Mouse (Mus musculus): ENCODE measurements around the gene Cdk5. TPM values are rescaled to one million over a fixed set of nuclear protein-coding genes. Genes with fewer than 3 reads are reported as not detected.

The Cdk5 gene
- total RNA-seq, 2 experiments from 2014 or later: 128 to 129 TPM

DNA sequence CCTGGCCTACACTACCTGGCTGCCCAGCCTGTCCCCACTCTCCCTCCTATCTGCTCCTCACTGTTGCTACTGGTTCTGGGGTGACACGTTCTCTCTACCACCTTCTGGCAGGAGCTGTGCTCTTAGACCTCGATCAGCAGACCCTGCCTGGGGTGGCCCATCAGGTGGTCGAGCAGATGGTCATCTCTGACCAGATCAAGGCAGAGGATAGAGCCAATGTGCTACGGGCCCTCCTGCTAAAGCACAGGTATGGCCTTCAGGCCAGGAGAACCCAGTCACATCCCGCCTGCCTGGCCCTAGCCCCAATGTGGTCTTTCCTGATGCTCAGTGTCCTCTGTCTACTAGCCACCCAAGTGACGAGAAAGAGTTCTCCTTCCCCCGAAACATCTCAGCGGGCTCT, 10.7 kb upstream of the Cdk5 start:
- no peak for DNase-seq (ENCODE audit: low spot score in 2 of 2)

DNA sequence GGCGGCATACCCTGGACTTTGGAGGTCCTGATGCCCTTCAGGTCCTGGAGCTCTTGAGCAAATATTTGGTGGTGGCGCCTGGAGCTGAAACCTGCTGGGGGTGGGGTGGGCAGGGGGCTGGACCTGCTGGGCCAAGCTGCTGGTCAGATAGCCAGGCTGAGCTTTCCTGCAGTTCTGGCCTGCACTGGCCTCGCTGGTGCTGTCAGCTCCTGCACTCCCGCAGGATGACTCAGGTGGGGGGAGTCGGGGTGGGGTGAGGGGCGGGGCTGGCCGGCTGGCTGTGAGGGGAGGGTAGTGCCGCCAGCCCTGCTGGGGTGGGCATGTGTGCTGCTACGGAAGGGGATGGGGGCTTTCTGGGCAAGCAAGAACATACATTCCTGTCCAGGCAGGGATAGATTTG, 5.3 kb upstream of the Cdk5 start:
- no peak for DNase-seq (ENCODE audit: low spot score in 2 of 2)

DNA sequence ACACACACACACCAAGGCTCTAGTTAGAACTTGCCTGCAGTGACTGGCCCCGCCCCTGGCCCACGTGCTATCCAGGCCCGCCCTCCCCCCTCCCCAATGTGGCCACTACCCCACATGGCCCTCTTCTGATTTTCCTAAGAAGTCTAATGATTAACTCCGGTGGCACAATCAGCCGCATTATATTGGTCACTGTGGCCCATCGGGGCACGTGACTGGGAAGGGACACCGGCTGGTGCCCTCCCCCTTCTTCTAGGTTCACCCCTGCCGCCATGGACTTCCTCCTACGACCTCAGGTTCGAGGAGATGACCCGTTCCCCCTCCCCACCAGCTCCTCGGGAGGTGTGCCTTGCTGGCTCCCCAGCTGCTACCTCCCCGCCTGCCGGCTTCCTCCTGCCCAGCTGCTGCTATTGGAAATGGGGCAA, 4.7 kb upstream of the Cdk5 start:
- DNase-seq (ENCODE audit: low spot score in 2 of 2): no peak

DNA sequence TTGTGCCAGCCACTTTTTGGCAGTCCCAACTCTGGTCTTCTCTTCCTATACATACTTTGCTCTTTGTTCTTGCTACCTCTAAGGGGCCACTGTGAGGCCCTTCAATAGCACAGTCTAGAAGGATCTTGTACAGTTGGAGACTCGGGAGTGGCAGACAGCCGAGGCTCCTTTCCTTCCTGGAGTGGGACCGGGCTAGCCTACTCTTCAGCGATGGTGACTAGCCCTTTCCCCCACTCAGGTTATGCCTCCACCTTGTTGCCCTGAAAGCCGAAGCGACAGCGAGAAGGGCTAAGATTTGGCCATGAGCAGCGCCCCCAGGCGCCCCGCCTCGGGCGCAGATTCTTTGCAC, 3.9 kb upstream of the Cdk5 start:
- DNase-seq (ENCODE audit: low spot score in 2 of 2): no peak

DNA sequence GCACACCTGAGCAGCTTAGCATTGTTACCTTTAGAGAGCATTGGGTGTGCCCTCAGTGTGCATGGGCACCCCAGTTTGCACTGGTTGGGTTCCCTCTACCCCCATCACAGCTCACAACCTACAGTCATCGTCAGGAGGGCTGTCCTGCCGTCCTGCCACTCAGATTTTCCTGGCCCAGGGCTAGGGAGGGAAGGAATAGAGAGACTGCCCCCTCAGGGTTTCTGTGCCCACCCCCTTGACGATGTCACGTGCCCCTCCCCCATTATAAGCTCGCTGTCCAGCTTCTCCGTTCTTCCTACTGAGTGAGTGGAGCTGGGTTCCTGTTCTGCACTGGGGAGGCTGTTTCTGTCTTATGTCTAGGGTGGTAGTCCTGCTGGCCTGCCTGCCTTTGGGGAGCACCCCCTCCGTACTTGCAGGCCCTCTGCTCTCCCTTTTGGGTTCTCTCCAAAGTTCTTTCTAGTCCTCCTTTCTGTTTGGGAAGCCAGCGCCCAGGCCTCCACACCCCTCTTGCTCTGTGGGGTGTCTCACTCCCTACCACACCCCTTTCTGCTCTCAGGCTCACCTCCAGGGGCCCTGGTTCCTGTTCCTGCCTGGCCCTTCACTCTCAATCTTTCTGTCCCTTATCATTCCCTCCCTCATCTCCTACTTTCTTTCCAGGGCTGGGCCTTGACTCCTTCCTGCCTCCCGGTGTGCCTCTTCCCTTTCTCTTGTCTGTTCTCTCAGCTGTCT, 3.4 kb upstream of the Cdk5 start:
- DNase-seq (ENCODE audit: low spot score in 2 of 2): no peak

DNA sequence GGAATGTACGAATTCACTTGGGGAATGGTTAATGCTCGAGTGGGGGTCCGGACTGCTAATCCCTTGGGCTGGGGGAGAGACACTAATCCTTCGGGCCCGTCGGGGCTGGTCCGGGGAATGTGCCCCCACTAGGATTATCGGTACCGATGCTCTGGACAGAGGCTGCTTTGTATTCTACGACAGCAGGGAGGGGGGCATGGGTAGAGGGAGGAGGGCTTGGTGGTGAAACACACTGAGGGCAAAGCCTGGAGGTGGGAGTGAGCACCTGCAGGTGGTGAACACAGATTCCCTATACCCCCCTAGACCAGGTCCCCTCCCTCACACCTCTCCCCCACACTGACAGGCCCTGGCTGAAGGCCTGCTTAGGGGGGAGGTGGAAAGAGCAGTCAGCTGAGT, 2.7 kb upstream of the Cdk5 start:
- DNase-seq (ENCODE audit: low spot score in 2 of 2): no peak

DNA sequence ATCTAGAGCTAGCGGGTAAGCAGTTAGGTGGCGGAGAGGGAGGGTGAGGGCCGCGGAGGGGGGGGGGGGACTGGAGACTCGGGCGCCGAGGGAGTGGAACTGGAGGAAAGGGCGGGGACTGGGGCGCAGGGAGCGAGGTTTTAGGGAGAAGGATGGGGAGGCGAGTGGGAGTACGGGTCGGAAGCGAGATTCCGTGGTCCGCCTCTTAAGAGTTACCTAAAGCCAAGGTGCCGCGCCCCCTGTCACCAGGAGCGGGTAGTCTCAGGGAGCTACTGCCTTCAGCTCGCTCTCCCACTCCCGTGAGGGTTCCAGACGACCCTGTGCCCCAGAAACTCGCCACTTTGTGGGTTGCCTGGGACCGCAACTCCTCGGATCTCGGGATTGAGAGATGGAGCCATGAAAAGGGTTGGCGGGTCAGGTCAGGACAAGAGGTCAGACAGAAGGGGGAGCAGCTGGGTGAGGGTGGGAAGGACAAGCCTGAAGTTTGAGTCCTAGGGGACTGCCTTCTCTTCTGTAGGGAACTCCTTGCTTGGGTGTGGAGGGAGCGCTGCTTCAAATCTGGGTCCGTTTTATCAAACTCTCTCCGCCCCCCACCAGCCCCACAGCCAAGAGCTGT, 2.2 kb upstream of the Cdk5 start:
- no peak for DNase-seq (ENCODE audit: low spot score in 2 of 2)

DNA sequence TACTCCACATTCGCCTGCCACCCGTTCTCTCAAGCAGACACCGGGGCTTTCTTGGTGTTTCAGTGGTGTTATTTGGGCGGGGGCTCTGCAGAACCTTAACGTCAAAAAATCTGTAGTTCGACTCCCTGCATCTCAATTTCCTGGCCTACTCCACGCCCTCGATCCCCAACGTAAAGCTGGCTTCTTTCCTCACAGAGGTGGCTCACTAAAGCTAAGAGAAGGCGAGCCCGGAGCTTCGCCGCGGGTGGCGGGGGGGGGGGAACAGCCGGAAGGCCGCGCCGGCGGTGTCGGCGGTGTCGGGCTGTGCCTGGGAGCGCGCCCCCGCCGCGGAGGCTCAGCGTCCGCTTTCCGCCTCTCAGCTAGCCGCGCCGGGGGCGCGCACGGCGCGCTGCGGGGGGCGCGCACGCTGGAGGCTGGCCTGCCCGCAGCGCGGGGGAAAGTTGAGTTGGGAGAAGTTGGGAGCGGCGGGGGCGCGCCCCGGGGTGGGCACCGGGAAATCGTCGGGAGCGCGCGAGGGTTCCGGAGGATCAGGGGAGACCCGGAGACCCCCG, 1.6 kb upstream of the Cdk5 start:
- DNase-seq (ENCODE audit: low spot score in 2 of 2): peak; percentile 61 to 80

DNA sequence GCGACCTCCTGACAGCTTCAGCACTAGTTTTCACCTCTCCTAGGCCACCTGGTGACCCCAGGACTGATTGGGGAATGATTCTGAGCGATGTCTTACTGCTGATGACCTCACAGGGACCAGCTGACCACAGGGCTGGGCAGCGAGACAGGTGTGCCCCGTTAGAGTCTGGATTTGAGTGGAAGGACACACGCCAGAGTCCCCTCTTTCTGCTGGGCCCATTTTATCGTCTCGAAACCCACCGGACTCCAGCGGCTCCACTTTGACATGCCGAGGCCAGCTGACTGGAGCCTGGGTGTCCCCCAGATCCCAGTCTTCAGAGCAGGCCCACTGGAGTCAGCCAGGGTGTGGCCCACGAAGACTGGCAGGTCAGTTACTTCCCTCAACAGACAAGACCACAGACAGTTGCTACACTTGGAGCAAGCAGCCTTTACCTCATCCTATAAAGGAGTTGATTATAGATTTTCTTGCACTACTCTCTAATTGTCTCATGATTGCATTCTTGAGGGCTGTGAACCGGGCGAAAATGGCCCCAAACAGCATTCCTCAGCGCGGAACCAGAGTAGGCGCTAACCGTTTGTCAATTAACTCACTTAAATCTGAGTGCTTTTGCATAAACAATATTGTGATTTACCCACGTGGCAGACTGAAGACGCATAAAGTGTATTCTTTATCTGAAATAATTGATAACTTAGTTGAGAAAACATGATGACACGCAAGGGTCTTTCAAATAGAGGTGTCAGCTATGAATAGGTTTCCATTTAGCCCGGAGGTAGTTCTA, 863 bp upstream of the Cdk5 start:
- no peak for DNase-seq (ENCODE audit: low spot score in 2 of 2)

DNA sequence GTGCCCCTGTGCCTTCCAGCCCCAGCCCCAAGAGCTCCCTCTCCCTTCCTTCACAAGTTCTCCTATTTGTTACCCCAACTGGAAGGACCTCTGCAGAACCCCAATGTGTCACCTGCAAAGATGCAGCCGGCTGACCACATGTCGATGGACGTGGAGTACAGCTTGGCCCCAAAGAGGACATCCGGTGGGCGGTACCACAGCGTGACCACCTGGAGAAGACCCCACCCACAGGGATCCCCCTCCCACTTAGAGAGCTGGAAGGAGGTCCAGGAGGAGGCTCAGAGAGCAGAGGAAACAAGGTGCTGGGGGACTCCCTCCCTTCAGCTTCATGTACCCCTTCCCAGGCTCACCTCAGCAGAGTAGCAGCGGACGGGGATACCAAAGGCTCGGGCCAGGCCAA, 2.9 kb downstream of the Cdk5 start:
- no peak for DNase-seq (ENCODE audit: low spot score in 2 of 2)

DNA sequence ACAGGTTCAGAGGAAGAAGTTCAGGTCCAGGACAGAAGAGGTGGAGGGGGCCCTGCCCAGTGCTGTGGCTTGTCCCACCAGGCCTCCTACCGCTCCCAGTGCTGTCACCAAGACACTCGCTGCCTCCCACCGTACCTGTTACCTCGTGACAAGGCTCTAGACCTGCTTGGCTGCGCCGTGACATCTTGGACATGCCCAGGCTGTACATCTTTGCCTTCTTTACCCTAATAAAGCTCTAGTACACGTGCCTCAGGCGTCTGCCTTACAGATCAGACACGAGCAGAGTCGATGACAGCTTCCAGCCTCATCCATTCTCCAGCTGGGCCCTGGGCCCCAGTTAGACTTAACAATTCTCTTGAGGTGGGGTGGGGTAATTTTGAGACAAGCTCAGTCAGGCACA, 5.7 kb downstream of the Cdk5 start:
- no peak for DNase-seq (ENCODE audit: low spot score in 2 of 2)

DNA sequence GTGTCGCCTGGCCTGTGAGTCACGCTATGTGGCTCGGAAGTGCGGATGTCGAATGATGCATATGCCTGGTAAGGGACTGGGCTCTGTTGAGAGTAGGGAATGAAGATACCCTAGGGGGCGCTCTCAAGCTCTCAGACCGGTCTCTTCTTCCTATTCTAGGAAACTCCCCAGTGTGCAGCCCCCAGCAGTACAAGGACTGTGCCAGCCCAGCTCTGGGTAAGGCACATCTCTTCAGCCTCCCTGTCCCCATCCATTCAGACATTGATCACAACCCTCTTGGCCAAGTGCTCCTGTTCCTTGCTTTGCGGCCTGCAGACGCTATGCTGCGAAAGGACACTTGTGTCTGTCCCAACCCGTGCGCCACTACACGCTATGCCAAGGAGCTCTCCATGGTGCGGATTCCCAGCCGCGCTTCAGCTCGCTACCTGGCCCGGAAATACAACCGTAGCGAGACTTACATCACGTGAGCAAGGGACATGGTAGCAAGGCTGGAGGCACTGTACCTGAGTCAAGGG, 7.1 kb downstream of the Cdk5 start:
- DNase-seq (ENCODE audit: low spot score in 2 of 2): peak; percentile 63 to 68

DNA sequence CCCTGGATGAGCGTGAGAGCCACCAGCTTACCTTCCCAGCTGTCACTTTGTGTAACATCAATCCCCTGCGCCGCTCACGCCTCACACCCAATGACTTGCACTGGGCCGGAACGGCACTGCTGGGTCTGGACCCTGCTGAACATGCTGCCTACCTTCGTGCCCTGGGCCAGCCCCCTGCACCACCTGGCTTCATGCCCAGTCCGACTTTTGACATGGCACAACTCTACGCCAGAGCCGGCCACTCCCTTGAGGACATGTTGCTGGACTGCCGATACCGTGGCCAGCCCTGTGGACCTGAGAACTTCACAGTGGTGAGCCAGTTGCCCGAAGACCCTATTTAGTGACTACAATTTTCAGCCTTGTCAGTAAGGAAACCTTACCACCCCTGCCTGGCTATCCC, 9.4 kb downstream of the Cdk5 start:
- DNase-seq (ENCODE audit: low spot score in 2 of 2): no peak

DNA sequence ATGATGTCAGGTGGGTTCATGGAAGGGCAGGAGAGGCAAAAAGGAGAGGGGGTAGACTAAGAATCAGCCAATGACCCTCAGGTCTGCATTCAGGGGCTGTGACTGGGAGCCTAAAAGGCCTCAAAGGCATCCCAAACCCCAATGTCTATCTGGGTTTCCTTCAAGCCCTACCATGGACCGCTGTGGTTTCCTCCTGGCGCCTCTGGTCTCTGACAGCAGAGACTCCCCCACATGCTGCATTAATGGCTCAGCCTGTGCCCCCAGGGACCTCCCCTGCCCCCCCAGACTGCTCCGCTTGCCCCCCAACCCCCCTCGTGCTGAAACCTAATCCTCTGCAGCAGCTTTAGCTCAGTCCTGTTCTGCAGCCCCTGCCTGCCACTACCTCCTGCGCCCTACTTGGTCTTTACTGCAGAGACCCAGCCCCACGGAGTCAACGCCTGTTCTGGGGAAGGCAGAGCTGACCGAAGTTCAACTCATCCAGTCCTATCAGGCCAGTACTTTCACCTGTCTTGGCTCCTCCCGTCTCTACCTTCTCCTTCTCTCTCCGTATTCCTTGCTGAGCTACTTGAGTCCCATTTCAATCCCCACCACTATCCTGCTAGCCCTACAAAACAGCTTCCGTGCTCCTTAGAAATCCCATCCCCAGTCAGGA, 10.2 kb downstream of the Cdk5 start, which contains the start of gene Asic3:
Gene Asic3, plus strand, starts transcription at position 351 of the 652 bp plus-strand sequence.
- no peak for DNase-seq (ENCODE audit: low spot score in 2 of 2)

DNA sequence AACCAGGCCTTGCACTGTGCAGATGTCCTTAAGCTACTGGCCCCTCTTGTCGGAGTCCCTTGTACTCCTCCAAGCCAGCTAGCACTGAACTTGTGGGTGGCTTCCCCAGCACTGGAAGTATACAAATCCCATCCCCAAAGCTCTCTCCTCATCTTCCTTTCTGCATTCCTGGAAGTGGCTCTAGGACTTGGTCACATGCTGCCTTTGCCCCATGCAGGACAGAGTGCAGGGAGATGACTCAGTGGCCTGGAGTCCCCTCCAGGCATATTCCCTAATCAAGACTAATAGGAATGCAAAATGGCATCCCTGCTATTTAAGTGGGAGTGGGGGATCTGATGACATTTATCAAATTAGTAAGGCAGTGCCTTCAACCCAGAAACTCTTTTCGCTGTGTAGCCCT, 11.3 kb downstream of the Cdk5 start:
- no peak for DNase-seq (ENCODE audit: low spot score in 2 of 2)

DNA sequence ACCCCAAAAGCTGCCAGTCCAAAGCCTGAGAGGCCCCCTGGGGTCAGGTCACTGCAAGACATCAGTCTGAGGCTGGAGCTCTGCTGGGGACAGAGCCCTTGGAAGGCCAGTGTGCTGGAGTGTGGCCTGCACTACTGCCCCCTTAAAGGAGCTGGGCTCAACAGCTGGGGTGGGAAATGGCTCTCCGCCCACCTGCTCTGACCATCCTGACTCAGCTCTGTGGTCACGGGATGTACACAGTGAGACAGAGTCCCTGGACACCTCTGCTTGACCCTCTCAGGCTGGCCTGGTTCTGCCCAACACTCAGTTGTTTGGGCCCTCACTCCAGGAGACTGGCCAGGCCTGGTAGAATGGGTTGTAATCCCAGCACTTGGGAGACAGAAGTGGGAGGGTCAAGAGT, 13.9 kb downstream of the Cdk5 start:
- no peak for DNase-seq (ENCODE audit: low spot score in 2 of 2)

DNA sequence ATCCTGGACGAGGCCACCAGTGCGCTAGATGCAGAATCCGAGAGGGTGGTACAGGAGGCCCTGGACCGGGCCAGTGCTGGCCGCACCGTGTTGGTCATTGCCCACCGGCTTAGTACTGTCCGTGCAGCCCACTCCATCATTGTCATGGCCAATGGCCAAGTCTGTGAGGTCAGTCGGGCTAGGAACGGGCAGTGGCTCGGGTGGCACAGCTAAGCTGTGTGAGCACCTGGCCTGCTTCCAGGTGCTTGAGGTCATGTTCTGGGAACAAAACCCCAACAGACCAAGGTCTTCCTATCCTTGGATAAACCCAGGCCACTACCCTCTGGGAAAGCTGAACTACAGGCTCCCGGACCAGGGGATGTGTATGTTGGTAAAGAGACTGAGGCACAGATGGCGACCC, 14.7 kb downstream of the Cdk5 start:
- DNase-seq (ENCODE audit: low spot score in 2 of 2): no peak

DNA sequence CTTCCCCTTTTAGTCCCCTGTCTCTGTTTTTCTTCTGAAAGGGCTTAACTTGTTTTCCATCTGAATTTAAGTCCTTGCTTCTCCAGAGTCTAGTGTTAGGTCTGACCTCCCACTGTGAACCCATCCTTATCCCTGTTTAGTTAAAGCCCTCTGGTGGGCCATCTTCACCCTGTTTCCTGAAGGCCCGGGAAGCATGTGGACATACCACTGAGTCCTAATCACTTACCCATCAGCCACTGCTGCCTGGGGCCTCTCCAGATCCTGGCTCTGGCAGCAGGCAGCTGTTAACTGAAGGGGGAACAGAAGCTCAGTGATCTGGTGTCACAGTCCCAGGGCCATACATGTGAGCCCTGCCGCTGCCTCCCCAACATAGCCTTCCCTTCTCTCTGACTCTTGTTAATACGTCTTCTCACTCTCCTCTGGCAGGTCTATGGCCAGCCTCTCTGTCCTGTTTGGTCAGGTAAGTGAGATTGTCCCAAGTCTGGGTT, 17.9 kb downstream of the Cdk5 start:
- DNase-seq (ENCODE audit: low spot score in 2 of 2): no peak

DNA sequence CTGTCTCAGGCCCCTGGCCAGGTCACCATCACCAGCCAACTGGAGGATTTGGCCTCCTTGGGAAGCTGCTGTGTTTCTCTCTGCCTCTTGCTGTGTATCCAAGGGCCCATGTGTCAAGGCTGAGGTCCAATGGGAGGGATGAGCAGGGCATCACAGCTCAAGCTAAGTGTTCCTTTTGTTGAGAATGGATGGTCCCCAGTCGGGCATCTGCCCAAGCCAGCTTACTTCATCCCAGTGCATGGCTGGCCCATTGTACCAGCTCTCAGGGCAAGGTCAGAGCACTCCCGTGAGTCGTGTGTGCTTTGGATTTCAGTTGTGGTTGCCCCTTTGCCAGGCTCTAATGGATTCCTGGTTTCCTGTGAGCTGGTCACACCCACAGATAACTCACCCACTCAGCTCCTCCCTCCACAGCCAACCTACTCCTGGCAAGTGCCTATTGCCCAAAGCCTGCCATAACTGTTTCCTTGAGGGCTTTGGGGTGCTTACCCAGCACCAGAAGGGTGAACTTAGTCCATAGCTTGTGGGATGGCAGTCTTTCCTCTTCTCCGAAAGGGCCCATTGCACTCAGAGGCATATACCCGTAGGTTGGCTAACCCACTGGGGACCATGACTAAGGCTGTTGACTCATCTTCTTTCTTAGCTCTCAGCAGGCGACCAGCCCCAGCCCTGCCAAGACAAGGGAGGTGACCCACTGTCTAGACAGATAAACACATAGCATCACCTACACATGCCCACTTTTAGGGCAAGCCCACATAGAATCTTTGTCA, 18.6 kb downstream of the Cdk5 start:
- no peak for DNase-seq (ENCODE audit: low spot score in 2 of 2)

DNA sequence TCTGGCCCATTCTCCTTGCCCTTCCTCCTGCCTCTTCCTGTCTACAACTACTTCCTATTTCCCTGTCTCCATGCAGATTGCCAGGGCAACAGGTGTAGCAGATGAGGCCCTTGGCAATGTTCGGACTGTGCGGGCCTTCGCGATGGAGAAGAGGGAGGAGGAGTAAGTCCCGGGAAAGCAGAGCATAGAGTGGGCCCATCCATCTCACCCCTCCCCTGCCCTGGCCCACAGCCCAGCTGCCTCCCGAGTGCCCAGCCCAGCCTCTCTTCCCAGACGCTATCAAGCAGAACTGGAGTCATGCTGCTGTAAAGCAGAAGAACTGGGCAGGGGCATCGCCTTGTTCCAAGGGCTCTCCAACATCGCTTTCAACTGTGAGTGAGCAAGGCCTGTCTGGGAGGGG, 21.4 kb downstream of the Cdk5 start:
- no peak for DNase-seq (ENCODE audit: low spot score in 2 of 2)

All from left cerebral cortex, adult 18-20 months (tissue).